ENCODE assay signal across 13 mouse cellular contexts in the genomic region with DNA sequence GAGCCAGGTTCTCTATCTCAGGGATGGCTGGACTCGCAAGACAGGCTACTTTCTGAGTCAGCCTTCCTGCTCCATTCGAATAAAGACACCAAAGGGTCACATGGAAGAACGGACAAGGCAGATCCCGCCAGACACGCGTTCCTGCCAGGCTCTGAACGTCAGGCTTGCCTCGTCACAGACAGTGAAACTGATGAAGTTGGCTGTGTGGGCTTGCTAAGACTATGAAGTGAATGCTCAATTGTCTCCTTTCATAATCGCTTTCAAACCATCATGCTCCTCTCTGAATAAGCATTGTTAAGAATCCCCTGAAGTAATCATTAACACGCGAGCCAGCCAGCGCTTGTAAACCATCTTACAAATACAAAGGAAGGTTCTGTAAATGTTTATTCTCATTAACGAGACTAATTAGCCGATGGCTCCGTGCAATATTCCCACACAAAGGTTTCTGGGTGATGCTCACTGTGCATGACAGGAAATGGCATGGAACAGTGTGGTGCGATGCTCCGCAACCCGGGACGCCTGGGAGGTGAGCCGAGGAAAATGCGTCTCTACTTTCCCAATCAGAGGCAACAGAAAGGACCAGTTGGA.
A peak's percentile ranks its signal among the peaks of the same experiment; 100 is the strongest.
DNase-seq lines count a peak whose midpoint lies in the region; ATAC-seq lines count a peak whose summit lies in the region.
"Had no signal": no experiment of that assay in that cellular context is flagged by ENCODE, and none has a peak within 500 bp of the region (broad histone marks: within the 10 kb centered on the region; RNA-seq: fewer than 3 reads in every experiment).

No protein-coding gene starts in this region.

- H3K36me3 ChIP-seq in forebrain, embryonic 11.5 days (ENCODE audit: control insufficient read depth, insufficient read depth, low read length) = no peaks in the 10 kb centered on the region
- H3K36me3 ChIP-seq in intestine, embryonic 14.5 days (ENCODE audit: control insufficient read depth, insufficient read depth, low read length) = no peaks in the 10 kb centered on the region
- no peaks in the 10 kb centered on the region for H3K36me3 ChIP-seq in neural tube, embryonic 12.5 days
- H3K36me3 ChIP-seq: embryonic facial prominence, embryonic 13.5 days had no signal

- peak overlapping the region; percentile 29; the same call in 1 of the 2 replicates for H3K4me2 ChIP-seq in forebrain, embryonic 11.5 days (ENCODE audit: low read depth, low read length, severe bottlenecking)
- peak overlapping the region; percentile 22 for H3K4me2 ChIP-seq in intestine, embryonic 14.5 days (ENCODE audit: low read length)
- peak overlapping the region; percentile 20 for H3K4me2 ChIP-seq in neural tube, embryonic 12.5 days (replicated peaks)
- H3K4me2 ChIP-seq: embryonic facial prominence, embryonic 13.5 days had no signal

- 18% methylated on average over 21 of the region's 21 CpGs for WGBS in forebrain, embryonic 11.5 days
- 61% methylated on average over 21 of the region's 21 CpGs for WGBS in intestine, embryonic 14.5 days
- 19% methylated on average over 21 of the region's 21 CpGs for whole genome bisulfite sequencing in neural tube, embryonic 12.5 days

- peaks cover 20% of the 10 kb centered on the region; the same call in 1 of the 2 replicates for H3K4me1 ChIP-seq in forebrain, embryonic 11.5 days (replicated peaks; ENCODE audit: control insufficient read depth, insufficient read depth, low read length)
- no peaks in the 10 kb centered on the region for H3K4me1 ChIP-seq in intestine, embryonic 14.5 days (replicated peaks; ENCODE audit: control insufficient read depth, insufficient read depth, low read length)
- H3K4me1 ChIP-seq in neural tube, embryonic 12.5 days = peaks cover 30% of the 10 kb centered on the region

- peak; percentile 55 for ATAC-seq in forebrain, embryonic 11.5 days (replicated peaks; ENCODE audit: low FRiP score)
- no peak for ATAC-seq in intestine, embryonic 14.5 days (replicated peaks; ENCODE audit: low FRiP score, low TSS enrichment, low read depth)
- ATAC-seq in neural tube, embryonic 12.5 days (ENCODE audit: low FRiP score, low read depth) = peak; percentile 60; the same call in 1 of the 2 replicates

- no peak overlapping the region for H3K4me3 ChIP-seq in forebrain, embryonic 11.5 days (ENCODE audit: low read depth, low read length)
- no peak overlapping the region for H3K4me3 ChIP-seq in intestine, embryonic 14.5 days (ENCODE audit: low read depth, low read length)
- H3K4me3 ChIP-seq in neural tube, embryonic 12.5 days = no peak overlapping the region
- H3K4me3 ChIP-seq: embryonic facial prominence, embryonic 13.5 days; gastrocnemius, adult 2 months; myocyte had no signal

- no peak overlapping the region for H3K9ac ChIP-seq in forebrain, embryonic 11.5 days (ENCODE audit: low read length)
- no peak overlapping the region for H3K9ac ChIP-seq in intestine, embryonic 14.5 days (ENCODE audit: low read length)
- H3K9ac ChIP-seq in neural tube, embryonic 12.5 days = no peak overlapping the region
- H3K9ac ChIP-seq: embryonic facial prominence, embryonic 13.5 days had no signal

- H3K27ac ChIP-seq in forebrain, embryonic 11.5 days (ENCODE audit: low read depth, low read length) = peak overlapping the region; percentile 21; the same call in 1 of the 2 replicates
- H3K27ac ChIP-seq in intestine, embryonic 14.5 days (ENCODE audit: low read depth) = no peak overlapping the region
- H3K27ac ChIP-seq in neural tube, embryonic 12.5 days = no peak overlapping the region
- H3K27ac ChIP-seq: embryonic facial prominence, embryonic 13.5 days; gastrocnemius, adult 2 months had no signal

- peaks cover 53% of the 10 kb centered on the region for H3K27me3 ChIP-seq in forebrain, embryonic 11.5 days (ENCODE audit: control insufficient read depth, insufficient read depth, low read length)
- H3K27me3 ChIP-seq in intestine, embryonic 14.5 days (replicated peaks; ENCODE audit: control insufficient read depth, insufficient read depth, low read length) = no peaks in the 10 kb centered on the region
- peaks cover 6% of the 10 kb centered on the region; the same call in 1 of the 2 replicates for H3K27me3 ChIP-seq in neural tube, embryonic 12.5 days (replicated peaks)
- H3K27me3 ChIP-seq: embryonic facial prominence, embryonic 13.5 days had no signal

- DNase-seq in kidney, adult 9 months = peak; percentile 52
- DNase-seq in kidney, adult 11 months = no peak
- peak; percentile 65 for DNase-seq in forebrain, embryonic 11.5 days (ENCODE audit: low spot score)
- no peak for DNase-seq in intestine, embryonic 14.5 days (ENCODE audit: low spot score)
- DNase-seq in lung, postnatal 25 days (ENCODE audit: low spot score) = no peak
- no peak for DNase-seq in urinary bladder, adult 2 months (ENCODE audit: low spot score)
- no peak for DNase-seq in thymus, adult 18-20 months
- DNase-seq: gastrocnemius, adult 2 months; left cerebral cortex, postnatal 4 days; thymus, adult 2 months had no signal

- no peaks in the 10 kb centered on the region for H3K9me3 ChIP-seq in forebrain, embryonic 11.5 days (ENCODE audit: control insufficient read depth, low read length)
- no peaks in the 10 kb centered on the region for H3K9me3 ChIP-seq in intestine, embryonic 14.5 days (ENCODE audit: control insufficient read depth, low read length)
- no peaks in the 10 kb centered on the region for H3K9me3 ChIP-seq in neural tube, embryonic 12.5 days
- H3K9me3 ChIP-seq: embryonic facial prominence, embryonic 13.5 days had no signal

Comparison
In these comparisons a context has a peak if more than half of its experiments do, and no peak if none do; other contexts are left out.
1. DNase-seq: peak in kidney, adult 9 months (single experiment) and forebrain, embryonic 11.5 days (single experiment); none in kidney, adult 11 months (single experiment), intestine, embryonic 14.5 days (single experiment), lung, postnatal 25 days (single experiment), urinary bladder, adult 2 months (single experiment) and thymus, adult 18-20 months (0 of 2).
2. Peak in every context shown above with its lines, with median percentiles within 50 percentile points of each other: H3K4me2 ChIP-seq.